Mouse (Mus musculus): ENCODE data around the gene 6430548M08Rik.
A peak's percentile ranks its signal among the peaks of the same experiment; 100 is the strongest.

6430548M08Rik gene

GRCm38 (mm10) chr8:120138958-120139357 lies 25.0 kb downstream of the 6430548M08Rik start:
- H3K9me3 ChIP-seq (ENCODE audit: low read length): no peaks in the 10 kb centered on the region
- no peaks in the 10 kb centered on the region for H3K4me1 ChIP-seq (replicated peaks; ENCODE audit: low read depth, low read length)
- TF ChIP-seq NANOG (IDR thresholded peaks at IDR 0.05; ENCODE audit: borderline replicate concordance, low read length) (no peak), CTCF (conservative IDR thresholded peaks at IDR 0.05; ENCODE audit: low read length) (no peak), POU5F1 (IDR thresholded peaks at IDR 0.05; ENCODE audit: borderline replicate concordance, low read length) (no peak)
- no peak overlapping the region for H3K4me3 ChIP-seq (replicated peaks; ENCODE audit: low read length)
- H3K36me3 ChIP-seq (ENCODE audit: insufficient read depth, low read length): no peaks in the 10 kb centered on the region
- H3K27me3 ChIP-seq (ENCODE audit: insufficient read depth, low read length): peaks cover 27% of the 10 kb centered on the region

- Histone ChIP-seq H3K36me3 (ENCODE audit: insufficient read depth, low read length) (no peaks in the 10 kb centered on the region), H3K27me3 (ENCODE audit: insufficient read depth, low read length) (peaks cover 29% of the 10 kb centered on the region), H3K4me3 (replicated peaks; ENCODE audit: low read length) (no peak overlapping the region), H3K4me1 (replicated peaks; ENCODE audit: low read depth, low read length) (peaks cover 12% of the 10 kb centered on the region), H3K9me3 (ENCODE audit: low read length) (no peaks in the 10 kb centered on the region)
- no peak for TF ChIP-seq NANOG (IDR thresholded peaks at IDR 0.05; ENCODE audit: borderline replicate concordance, low read length)
- no peak for TF ChIP-seq CTCF (conservative IDR thresholded peaks at IDR 0.05; ENCODE audit: low read length)
These were observed 26.8 kb downstream of the 6430548M08Rik start for GRCm38 (mm10) chr8:120140769-120141168.

GRCm38 (mm10) chr8:120143911-120144651 lies 30.1 kb downstream of the 6430548M08Rik start:
- TF ChIP-seq NANOG (IDR thresholded peaks at IDR 0.05; ENCODE audit: borderline replicate concordance, low read length): no peak
- no peak for TF ChIP-seq POU5F1 (IDR thresholded peaks at IDR 0.05; ENCODE audit: borderline replicate concordance, low read length)
- no peak for TF ChIP-seq CTCF (conservative IDR thresholded peaks at IDR 0.05; ENCODE audit: low read length)
- H3K4me3 ChIP-seq (replicated peaks; ENCODE audit: low read length): no peak overlapping the region
- H3K4me1 ChIP-seq (replicated peaks; ENCODE audit: low read depth, low read length): peaks cover 23% of the 10 kb centered on the region
- H3K27me3 ChIP-seq (ENCODE audit: insufficient read depth, low read length): peaks cover 23% of the 10 kb centered on the region
- H3K9me3 ChIP-seq (ENCODE audit: low read length): no peaks in the 10 kb centered on the region
- H3K36me3 ChIP-seq (ENCODE audit: insufficient read depth, low read length): no peaks in the 10 kb centered on the region

GRCm38 (mm10) chr8:120144652-120145301 lies 30.8 kb downstream of the 6430548M08Rik start:
- Histone ChIP-seq H3K4me1 (replicated peaks; ENCODE audit: low read depth, low read length) (peaks cover 23% of the 10 kb centered on the region), H3K27me3 (ENCODE audit: insufficient read depth, low read length) (peaks cover 20% of the 10 kb centered on the region), H3K36me3 (ENCODE audit: insufficient read depth, low read length) (no peaks in the 10 kb centered on the region), H3K9me3 (ENCODE audit: low read length) (no peaks in the 10 kb centered on the region), H3K4me3 (replicated peaks; ENCODE audit: low read length) (no peak overlapping the region)
- TF ChIP-seq CTCF (conservative IDR thresholded peaks at IDR 0.05; ENCODE audit: low read length): no peak

- H3K27me3 ChIP-seq (ENCODE audit: insufficient read depth, low read length): peaks cover 13% of the 10 kb centered on the region
- TF ChIP-seq NANOG (IDR thresholded peaks at IDR 0.05; ENCODE audit: borderline replicate concordance, low read length): no peak
- TF ChIP-seq POU5F1 (IDR thresholded peaks at IDR 0.05; ENCODE audit: borderline replicate concordance, low read length): no peak
- TF ChIP-seq CTCF (conservative IDR thresholded peaks at IDR 0.05; ENCODE audit: low read length): no peak
- H3K4me3 ChIP-seq (replicated peaks; ENCODE audit: low read length): no peak overlapping the region
- H3K9me3 ChIP-seq (ENCODE audit: low read length): no peaks in the 10 kb centered on the region
- no peaks in the 10 kb centered on the region for H3K36me3 ChIP-seq (ENCODE audit: insufficient read depth, low read length)
- peaks cover 23% of the 10 kb centered on the region for H3K4me1 ChIP-seq (replicated peaks; ENCODE audit: low read depth, low read length)
These were observed 32.1 kb downstream of the 6430548M08Rik start for GRCm38 (mm10) chr8:120146051-120146450.

GRCm38 (mm10) chr8:120150028-120150427 lies 36.1 kb downstream of the 6430548M08Rik start:
- peaks cover 39% of the 10 kb centered on the region for H3K4me1 ChIP-seq (replicated peaks; ENCODE audit: low read depth, low read length)
- H3K27me3 ChIP-seq (ENCODE audit: insufficient read depth, low read length): peaks cover 4% of the 10 kb centered on the region; the same call in 1 of the 2 replicates
- TF ChIP-seq NANOG (IDR thresholded peaks at IDR 0.05; ENCODE audit: borderline replicate concordance, low read length) (no peak), CTCF (conservative IDR thresholded peaks at IDR 0.05; ENCODE audit: low read length) (no peak), POU5F1 (IDR thresholded peaks at IDR 0.05; ENCODE audit: borderline replicate concordance, low read length) (no peak)

GRCm38 (mm10) chr8:120151151-120151550 lies 37.2 kb downstream of the 6430548M08Rik start:
- peaks cover 6% of the 10 kb centered on the region; the same call in 1 of the 2 replicates for H3K27me3 ChIP-seq (ENCODE audit: insufficient read depth, low read length)
- no peaks in the 10 kb centered on the region for H3K9me3 ChIP-seq (ENCODE audit: low read length)
- no peaks in the 10 kb centered on the region for H3K36me3 ChIP-seq (ENCODE audit: insufficient read depth, low read length)
- no peak for TF ChIP-seq CTCF (conservative IDR thresholded peaks at IDR 0.05; ENCODE audit: low read length)
- no peak for TF ChIP-seq NANOG (IDR thresholded peaks at IDR 0.05; ENCODE audit: borderline replicate concordance, low read length)
- TF ChIP-seq POU5F1 (IDR thresholded peaks at IDR 0.05; ENCODE audit: borderline replicate concordance, low read length): no peak
- no peak overlapping the region for H3K4me3 ChIP-seq (replicated peaks; ENCODE audit: low read length)
- H3K4me1 ChIP-seq (replicated peaks; ENCODE audit: low read depth, low read length): peaks cover 30% of the 10 kb centered on the region

More at GRCm38 (mm10) chr8:120150028-120150427, 36.1 kb downstream of the 6430548M08Rik start:
- Histone ChIP-seq H3K4me3 (replicated peaks; ENCODE audit: low read length) (no peak overlapping the region), H3K9me3 (ENCODE audit: low read length) (no peaks in the 10 kb centered on the region), H3K36me3 (ENCODE audit: insufficient read depth, low read length) (no peaks in the 10 kb centered on the region)

- H3K4me3 ChIP-seq (replicated peaks; ENCODE audit: low read length): peak overlapping the region; percentile 63
- no peaks in the 10 kb centered on the region for H3K36me3 ChIP-seq (ENCODE audit: insufficient read depth, low read length)
- peaks cover 29% of the 10 kb centered on the region for H3K4me1 ChIP-seq (replicated peaks; ENCODE audit: low read depth, low read length)
- H3K9me3 ChIP-seq (ENCODE audit: low read length): peaks cover 5% of the 10 kb centered on the region
- H3K27me3 ChIP-seq (ENCODE audit: insufficient read depth, low read length): peaks cover 6% of the 10 kb centered on the region; the same call in 1 of the 2 replicates
- TF ChIP-seq POU5F1 (IDR thresholded peaks at IDR 0.05; ENCODE audit: borderline replicate concordance, low read length): no peak
- no peak for TF ChIP-seq CTCF (conservative IDR thresholded peaks at IDR 0.05; ENCODE audit: low read length)
- TF ChIP-seq NANOG (IDR thresholded peaks at IDR 0.05; ENCODE audit: borderline replicate concordance, low read length): no peak
These were observed 38.7 kb downstream of the 6430548M08Rik start for GRCm38 (mm10) chr8:120152636-120153035.

Measured in E14TG2a.4 (cell line).